Mouse (Mus musculus) layer of hippocampus, adult 11-12 months (tissue): ENCODE data around the gene Armh3.
A peak's percentile ranks its signal among the peaks of the same experiment; 100 is the strongest.

Source experiments
- DNase-seq: peaks from one replicate; pipeline ENCODE4 v3.0.0; 2022; ENCODE audit warnings: low spot score

The Armh3 gene

DNA sequence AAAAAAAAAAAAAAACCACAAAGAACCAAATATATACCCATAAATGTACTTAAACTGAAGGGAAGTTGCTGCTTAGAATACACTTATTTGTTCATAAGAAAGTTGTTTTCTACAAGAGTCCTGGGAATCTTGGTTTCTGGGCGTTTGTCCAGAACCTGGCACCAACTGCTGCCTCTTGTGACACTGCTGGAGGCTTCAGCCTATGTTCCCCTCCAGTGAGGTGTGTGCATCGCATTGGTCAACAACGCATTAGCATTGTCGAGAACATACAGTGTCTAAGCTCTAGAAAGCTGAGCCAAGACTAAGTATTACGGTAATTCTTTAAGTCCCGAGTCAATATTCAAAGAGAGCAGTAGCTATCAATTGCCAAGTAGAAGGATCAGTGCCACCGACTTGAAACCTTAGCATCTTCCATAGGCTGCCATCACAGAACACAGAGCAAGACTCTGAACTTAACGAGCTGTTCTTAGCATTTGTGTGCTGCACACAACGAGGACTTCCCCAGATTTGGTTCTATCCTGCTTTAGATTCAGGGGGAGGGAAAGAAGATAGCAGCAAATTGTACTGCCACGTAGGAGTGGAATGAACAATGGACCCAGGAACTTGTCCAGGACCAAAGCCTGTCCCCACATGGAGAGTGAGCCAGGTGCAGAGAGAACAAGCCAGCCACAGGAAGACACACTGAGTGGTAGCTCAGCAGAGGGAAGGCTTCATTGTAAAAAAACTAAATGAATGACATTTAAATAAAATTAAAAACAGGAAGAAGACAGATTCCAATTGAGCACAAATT lies 86.9 kb downstream of the Armh3 start:
- no peak for DNase-seq

DNA sequence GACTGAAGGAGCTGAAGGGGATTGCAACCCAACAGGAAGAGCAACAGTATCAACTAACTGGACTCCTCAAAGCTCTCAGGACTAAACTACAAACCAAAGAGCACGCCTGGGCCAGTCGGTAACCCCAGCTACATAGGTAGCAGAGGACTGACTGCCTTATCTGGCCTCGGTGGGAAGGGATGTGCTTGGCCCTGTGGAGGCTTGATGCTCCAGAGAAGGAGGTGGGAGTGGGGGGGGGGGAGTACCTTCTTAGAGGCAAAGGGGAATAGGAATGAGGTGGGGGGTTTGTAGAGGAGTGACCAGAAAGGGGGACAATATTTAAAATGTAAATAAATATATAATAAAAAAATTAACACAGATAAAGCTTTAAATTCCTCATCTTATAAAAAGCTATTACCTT lies 90.0 kb downstream of the Armh3 start:
- no peak for DNase-seq

DNA sequence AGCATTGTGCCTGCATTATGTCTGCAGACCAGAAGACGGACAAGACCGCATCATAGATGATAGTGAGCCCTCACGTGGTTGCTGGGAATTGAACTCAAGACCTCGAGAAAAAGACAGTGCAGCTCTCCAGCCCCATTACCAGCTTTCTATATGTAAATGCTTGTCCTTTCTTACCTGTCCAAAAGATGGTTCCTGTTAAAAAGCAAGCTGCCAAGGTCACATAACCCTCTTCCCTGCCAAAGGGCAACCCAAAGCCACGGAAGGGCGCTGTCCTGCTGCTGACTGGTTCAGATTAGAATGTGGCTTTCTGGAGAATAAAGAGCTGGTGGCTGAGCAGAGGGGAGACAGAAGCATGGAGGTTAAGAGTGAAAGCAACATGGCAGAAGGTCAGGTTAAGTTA lies 90.9 kb downstream of the Armh3 start:
- no peak for DNase-seq

DNA sequence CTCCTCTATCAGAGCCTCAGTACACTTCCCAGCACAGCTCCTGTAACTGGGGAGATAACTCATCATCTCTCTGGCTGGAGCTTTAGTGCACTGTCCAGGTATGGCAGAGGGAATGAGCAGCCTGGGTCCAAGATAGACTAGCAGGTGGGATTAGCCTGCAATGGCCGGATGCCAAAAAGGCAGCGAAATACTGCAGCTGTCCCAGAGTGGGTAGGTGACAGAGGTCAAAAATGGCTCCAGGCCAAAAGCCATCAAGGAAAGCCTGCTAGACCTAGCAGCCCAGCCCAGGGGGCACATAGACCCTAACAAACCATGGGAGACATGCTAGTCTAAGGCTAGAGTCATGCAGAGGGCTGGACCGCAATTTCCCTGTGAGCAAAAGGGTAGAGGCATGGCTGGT lies 94.4 kb downstream of the Armh3 start:
- DNase-seq, result no peak

DNA sequence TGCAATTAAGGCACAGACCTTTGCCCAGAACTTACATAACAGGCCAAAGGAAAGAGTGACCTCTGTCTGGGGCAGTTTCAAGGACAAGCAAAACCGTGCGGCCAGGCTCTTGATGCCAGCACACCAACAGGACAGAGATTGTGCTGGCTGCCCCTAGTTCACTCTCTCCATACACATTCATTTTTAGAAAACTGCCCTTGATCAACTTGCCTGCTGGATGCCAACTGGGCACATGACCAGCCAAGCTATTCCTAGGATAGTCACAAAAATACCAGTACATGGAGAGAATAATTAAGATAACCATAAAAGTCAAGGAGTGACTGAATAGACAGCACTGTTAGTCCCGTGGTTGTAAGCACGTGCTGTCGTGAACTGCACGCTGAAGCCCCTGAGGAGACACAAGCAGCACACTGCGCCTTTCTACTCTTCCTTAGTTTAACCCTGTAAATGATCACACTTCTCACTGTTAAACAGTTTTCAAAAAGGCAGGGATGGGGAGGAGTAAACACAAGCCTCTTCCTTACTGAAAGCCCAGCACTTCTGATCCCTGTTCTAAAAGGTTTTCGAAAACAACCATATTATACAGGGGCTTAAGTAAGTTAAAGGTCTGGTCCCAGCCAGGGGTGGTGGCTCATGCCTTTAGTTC lies 95.8 kb downstream of the Armh3 start:
- no peak for DNase-seq

DNA sequence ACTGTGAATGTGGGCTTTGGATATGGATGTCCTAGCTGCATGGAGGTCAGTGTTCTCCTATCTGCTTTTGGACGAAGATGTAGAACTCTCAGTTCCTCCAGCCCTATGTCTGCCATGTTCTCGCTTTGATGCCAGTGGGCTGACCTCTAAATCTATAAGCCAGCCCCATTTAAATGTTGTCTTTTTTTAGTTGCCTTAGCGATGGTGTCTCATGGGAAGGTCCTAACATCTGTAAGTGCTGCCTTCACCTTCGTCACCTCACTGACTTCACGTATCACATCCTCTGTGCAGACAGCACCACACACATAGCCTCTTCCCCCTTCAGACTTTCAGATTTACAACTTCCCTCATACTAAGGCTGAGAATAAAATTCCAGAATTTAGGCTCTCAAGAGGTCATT lies 97.5 kb downstream of the Armh3 start:
- DNase-seq, result no peak

DNA sequence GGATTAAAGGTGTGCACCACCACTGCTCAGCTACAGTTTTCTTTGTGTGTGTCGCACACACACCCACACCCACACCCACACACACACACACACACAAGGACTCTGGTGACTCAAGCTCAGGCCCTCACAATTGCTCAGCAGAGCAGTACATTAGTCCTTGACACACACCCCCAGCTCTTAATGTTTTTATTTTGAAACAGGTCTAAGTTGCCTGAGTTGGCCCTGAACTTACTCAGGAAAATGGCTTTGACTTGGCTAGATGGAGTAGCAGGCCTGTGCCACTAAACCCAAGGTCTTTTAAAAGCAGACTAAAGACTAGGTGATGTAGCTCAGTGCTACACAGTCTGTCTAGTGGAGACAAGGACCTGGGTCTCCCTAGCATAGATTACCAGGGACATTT lies 102.6 kb downstream of the Armh3 start:
- no peak for DNase-seq

DNA sequence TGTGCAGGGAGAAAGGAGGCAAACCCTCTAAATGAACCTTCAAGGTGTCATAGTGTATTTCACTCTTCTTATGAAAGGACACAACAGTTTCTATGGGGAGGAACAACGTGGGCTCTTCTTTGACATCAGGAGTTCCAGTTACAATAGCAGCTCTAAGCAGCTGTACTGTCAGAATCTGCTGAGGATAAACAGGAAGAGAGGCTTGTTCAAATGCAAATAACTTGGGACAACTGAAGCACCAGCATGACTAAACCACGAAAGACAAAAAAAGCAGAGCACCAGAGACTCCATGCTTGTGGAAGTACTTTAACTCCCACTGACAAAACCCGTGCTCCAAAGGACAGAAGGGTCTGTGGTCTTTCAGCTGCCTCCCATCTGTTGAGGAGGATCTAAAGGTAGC lies 116.2 kb downstream of the Armh3 start:
- no peak for DNase-seq

DNA sequence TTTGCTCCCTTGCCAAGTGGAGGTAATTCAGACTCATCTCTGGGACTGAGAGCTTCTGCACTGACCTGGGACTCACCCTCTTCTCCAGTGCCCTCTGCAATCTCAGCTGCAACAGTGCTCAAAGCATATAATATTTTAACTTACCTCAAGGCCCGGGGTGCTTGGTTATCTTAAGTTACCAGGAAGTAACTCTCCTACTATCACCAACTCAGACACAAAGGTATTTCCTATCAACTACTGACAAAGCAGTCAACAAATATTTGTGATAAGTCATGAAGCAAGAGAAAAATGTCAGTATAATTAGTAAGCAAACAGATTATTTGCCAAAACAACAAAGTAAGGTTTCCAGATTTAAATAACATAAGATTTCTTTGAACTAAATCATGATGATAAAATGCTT lies 125.0 kb downstream of the Armh3 start:
- no peak for DNase-seq

DNA sequence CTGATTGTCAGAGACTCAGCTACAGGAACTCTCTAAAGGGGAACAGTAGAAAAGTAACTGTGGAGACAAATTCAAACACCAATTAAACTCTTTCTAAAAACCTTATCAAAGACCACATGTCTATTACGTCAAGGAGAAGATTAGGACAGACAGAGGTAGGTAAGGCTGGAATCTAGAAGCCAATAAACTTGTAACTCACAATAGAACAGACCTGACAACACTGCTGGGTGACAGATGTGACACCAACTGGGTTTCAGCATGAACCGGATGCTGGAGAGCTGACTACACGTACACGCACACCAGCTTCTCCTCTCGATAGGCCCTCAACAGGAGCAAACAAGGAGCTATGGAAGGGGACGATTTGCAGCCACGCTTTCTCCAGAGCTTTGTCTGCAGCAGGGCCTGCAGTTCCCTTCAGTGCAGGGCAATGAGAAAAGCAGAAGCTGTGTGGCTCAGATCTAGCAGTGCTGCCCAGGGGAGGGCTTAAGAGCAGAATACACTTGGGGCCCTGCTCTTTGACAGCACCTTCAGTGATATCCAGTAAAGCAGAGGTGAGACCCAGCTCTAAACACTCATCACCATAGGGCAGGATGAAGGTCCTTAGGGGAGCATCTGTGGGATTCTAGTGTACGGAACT lies 142.9 kb downstream of the Armh3 start:
- no peak for DNase-seq

DNA sequence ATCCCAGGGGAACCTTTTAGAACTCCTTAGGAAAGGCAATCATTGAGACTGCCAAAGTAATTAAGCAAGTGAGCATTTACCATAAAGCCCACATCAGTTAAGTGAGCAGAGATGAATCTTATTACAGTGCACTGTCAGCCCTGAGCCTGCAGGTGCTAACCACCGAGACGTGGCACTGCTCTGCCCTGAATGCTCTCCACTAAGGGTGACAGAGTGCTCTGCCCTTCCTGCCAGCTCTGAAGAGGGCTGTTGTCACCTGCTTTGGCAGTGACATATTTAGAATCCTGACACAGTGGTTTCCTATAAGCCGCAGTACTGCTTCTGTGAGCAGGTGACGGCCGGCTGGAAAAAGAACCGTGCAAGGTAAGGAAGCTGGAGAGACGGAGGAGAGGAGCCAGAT lies 143.8 kb downstream of the Armh3 start:
- DNase-seq, result no peak

DNA sequence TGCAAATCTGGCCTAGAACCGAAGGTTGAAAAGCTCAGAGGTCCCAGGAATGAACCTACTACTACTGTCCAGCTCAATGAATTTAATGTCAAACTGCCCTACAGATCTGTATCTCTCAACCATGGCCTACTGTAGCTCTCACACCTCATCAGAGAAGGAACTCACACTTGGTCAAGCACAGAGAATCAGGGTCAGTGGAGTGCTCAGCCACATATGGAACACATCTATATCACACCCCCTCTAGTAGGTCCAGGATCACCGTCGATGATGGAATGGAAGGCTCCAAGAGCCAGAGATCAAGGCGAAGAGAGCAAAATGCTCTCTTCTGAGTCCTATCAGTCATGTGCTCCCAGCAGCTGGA lies 150.6 kb downstream of the Armh3 start:
- DNase-seq, result no peak

DNA sequence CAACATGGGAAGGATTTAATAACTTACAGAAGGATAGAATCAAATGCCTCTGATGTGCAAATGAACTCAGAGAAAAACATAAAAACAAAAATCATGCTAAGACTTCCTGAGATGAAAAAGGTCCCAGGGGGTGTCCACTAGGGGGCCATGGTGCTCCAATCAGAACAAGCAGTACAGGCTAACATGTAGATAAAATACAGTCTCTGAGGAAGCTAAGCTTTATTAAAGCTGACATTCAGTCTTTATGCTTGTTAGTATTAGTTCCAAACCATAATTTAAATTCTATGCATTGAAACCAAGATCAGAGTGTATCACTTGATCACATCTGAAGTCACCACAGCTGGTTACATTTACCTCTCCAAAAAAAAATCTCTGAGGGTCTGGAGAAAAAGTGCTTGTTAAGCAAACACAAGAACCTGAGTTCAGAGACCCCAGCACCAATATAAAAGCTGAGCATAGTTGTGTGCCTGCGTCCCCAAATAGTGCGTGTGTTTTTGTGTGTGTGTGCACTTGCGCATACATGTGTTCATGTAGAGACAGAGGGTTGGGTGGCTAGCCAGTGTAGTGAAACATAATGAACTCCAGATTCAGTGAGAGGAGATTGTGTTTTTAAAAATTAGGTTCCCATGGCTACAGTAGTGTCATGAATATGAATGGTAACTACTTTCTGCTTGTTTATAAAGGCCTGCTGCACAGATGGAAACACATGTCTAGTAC lies 151.1 kb downstream of the Armh3 start:
- peak; percentile 49 for DNase-seq

DNA sequence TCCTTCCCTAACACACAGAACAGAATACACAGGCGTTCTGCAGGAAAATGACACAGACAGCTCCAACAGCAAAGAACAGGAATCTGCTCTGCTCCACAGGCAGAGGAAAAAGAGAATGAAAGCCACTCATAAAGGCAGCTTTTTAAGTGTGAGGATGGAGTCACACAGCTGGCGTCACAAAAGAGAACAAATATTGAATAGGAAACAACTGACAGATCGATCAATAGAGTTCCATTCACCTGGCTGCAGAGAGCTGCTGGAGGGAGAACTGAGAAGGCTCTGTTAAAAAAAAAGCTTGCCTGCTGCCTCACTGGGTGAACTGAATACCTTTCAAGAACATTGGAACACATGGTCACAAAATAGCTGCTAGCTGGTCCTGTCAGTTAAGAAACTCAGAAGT lies 154.1 kb downstream of the Armh3 start:
- no peak for DNase-seq

DNA sequence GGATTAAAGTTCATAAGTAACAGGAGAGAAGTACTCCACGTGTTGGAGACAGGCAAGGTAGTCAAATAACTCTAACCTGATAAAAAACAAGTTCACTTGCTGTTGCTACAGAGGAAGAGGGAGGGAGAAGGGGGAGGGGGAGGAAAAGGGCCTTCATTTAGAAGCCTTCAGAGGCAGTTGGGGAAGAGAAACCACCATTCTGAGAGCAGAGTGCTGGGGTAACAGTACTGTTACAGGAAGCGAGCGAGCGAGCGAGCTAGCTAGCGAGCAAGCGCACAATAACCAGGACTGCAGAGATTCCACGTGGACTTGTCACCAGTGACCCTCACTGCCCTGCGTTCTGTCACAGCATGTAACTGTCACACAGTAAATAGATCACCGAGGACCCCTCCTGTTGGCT lies 154.9 kb downstream of the Armh3 start:
- DNase-seq, result no peak

DNA sequence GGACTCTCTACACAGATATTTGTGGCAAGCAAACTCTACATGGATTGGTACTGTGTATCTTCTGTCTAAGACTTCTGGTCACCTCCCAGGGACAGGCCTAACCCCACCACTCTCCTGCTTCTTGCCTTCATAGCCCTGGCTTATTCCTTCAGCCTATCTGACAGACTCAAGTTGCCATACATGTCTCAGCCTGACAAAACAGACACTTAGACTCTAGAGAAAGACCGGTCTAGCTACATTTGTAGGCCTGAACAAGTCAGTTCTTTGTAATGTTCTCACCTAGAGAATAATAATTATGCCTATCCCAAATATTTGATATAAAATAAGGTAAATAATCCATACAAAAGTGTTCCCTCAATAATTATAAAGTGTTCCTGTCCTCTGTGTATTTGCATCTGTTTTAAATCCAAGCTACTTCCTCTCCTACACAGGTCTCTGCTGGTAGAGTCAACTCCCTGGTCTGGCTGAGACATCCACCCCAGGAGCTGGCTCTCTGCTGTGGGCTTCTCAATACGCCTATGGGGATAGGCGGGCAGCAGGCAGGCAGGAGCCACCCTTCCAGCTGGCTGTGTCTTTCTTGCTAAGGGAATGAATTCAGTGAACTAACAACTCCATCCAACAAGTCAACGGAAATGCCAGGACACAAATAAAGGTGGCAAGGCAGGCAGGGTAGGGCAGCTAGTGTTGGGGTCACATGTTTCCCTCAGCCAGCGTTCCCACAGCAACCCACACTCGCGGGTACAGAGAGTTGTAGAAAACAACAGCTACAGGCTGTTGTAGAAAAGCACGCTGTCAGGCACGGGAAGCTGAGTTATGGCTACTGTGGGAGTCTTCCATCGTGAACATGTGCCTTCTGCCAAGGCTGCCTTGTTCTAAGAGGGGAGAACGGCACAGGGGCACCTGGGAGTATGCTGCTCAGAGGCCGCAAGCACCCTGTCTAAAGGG lies 161.0 kb downstream of the Armh3 start:
- no peak for DNase-seq

DNA sequence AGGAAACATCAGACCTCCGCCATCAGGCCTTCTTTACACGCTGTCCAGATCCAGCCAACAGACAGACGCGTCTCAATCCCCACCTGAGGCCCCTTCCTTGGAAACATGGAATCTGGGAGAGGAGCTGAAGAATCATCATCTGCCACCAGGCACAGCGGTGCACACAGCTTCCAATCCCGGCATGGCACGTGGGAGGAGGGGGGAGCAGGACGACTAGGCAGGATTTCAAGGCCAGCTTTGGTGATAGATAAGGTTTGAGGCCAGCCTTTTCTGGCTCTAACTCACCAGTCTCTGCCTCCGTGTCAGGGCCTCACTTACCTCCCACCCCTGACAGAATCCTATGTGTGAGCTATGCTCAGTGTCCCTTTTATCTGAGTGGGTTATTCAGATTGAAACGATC lies 162.8 kb downstream of the Armh3 start:
- no peak for DNase-seq

DNA sequence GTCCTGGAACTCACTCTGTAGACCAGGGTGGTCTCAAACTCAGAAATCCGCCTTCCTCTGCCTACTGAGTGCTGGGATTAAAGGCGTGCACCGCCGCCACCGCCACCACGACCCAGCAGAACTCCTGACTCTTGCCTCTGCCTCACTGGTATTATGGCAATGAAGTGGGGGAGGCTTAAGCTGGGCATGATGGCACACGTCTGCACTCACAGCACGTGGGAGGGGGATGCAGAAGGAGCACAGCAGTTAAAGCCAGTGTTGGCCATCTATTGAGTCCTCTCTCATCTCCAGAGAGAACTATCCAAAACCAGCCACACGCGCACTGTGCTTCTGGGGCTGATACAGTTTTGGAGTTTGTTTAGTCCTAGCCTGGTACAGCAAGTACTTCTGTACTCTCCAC lies 164.6 kb downstream of the Armh3 start:
- no peak for DNase-seq

DNA sequence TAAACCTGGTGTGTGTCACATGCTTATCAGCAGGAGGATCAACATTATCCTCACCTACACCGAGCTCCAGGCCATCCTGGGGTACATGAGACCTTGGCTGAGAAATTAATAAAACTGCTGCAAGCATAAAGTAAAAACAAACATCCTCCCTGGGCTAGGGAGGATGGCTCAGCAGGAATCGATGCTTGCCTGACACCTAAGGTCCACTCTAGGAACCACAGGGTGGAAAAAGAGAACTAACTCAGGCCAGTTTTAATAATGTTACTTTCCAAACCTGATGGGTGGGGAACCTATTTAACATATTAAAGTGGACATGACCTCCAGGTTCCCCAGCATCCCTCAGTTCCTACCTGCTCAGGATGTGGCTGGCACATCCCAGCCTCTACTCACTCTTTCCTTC lies 167.6 kb downstream of the Armh3 start:
- no peak for DNase-seq

DNA sequence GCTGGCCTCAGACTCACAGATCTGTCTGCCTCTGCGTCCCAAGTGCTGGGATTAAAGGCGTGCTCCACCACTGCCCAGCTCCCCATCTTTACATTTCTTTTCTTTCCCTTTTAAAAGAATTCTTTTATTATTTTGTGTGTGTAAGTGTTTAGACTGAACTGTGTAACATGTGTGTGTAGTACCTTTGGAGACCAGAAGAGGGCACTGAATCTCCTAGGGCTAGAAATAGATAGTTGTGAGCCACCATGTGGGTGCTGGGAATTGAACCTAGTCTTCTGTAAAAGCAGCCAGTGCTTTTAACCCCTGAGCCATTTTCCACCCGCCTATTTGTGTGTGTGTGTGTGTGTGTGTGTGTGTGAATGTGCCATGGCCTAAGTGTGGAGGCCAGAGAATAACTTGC lies 170.6 kb downstream of the Armh3 start:
- DNase-seq, result no peak

DNA sequence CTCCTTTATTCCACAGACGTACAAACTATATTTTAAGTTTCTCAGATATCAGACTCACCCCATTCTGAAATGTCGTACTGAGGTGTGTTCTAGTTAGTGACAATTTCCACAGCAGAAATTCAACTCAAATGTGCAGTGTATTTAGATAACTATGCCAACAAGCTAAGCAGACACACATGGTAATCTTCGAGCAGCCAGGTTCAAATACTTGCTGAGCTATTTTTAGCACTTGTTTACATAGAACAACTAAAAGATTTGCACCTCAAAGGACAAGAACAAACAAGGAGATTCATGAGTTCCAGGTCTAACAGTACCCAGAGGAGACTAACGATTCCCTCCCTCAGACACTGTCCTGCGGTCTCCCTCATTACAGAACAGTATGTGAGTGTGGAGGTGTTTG lies 171.2 kb downstream of the Armh3 start:
- no peak for DNase-seq

DNA sequence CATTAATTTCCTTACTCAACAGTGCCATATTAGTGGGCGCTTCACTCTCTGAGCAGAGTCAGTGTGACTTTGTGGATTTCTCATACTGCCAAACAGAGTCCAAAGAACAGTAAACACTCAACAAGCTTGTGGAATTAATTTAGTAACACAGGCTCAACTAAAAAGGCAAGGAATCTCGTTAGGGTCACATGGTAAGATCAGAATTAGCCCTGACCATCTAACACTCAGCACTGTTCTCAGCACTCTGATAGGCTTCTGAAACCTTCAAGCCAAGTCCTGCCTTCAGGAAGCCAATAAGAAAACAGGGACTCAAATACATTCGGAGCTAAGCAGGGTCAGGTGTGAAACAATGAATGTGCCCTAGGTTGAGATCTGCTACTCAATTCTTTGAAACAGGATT lies 172.1 kb downstream of the Armh3 start:
- DNase-seq, result no peak
